Comparison of ENCODE assay signal across 30 mouse cellular contexts in genomic region chr4:46952562-46952961, GRCm38 (mm10). TPM values are rescaled to one million over a fixed set of nuclear protein-coding genes. Genes with fewer than 3 reads are reported as not detected.
"Had no signal": no experiment of that assay in that cellular context is flagged by ENCODE, and none has a peak within 500 bp of the region (broad histone marks: within the 10 kb centered on the region; RNA-seq: fewer than 3 reads in every experiment).

No protein-coding gene starts in this region.

- H3K4me3 ChIP-seq: embryonic facial prominence, embryonic 10.5 days; embryonic facial prominence, embryonic 12.5 days; embryonic facial prominence, embryonic 13.5 days; embryonic facial prominence, embryonic 15.5 days; erythroblast, embryonic 14.5 days; forebrain, embryonic 10.5 days; forebrain, embryonic 12.5 days; forebrain, embryonic 13.5 days; forebrain, embryonic 15.5 days; gastrocnemius, adult 2 months; heart, adult 2 months had no signal

- H3K9me3 ChIP-seq: embryonic facial prominence, embryonic 10.5 days; embryonic facial prominence, embryonic 12.5 days; embryonic facial prominence, embryonic 13.5 days; embryonic facial prominence, embryonic 15.5 days; forebrain, embryonic 10.5 days; forebrain, embryonic 12.5 days; forebrain, embryonic 13.5 days; forebrain, embryonic 15.5 days had no signal

- DNase-seq: cerebellum, adult 2 months; cerebellum, adult 8-10 months; cerebellum, adult 9-10 months; cerebellum, adult 9-11 months; cerebellum, postnatal 10 days; cerebellum, postnatal 14 days; cerebellum, postnatal 25 days; cerebellum, postnatal 36 days; embryo, embryonic 11 days; forebrain, postnatal 0 days; gastrocnemius, adult 2 months; gastrocnemius, postnatal 10 days; gastrocnemius, postnatal 14 days; gastrocnemius, postnatal 25 days; gastrocnemius, postnatal 36 days; heart, adult 11 months; heart, adult 18-20 months; heart, adult 2 months had no signal

- H3K27me3 ChIP-seq: embryonic facial prominence, embryonic 12.5 days; embryonic facial prominence, embryonic 13.5 days; embryonic facial prominence, embryonic 15.5 days; forebrain, embryonic 12.5 days; forebrain, embryonic 13.5 days; forebrain, embryonic 15.5 days had no signal

- H3K9ac ChIP-seq: embryonic facial prominence, embryonic 12.5 days; embryonic facial prominence, embryonic 13.5 days; embryonic facial prominence, embryonic 15.5 days; forebrain, embryonic 12.5 days; forebrain, embryonic 13.5 days; forebrain, embryonic 15.5 days; forebrain, postnatal 0 days had no signal

- ATAC-seq: forebrain, embryonic 13.5 days; forebrain, embryonic 14.5 days; forebrain, embryonic 15.5 days; forebrain, embryonic 16.5 days; forebrain, postnatal 0 days had no signal

- H3K36me3 ChIP-seq: embryonic facial prominence, embryonic 10.5 days; embryonic facial prominence, embryonic 12.5 days; embryonic facial prominence, embryonic 13.5 days; embryonic facial prominence, embryonic 15.5 days; forebrain, embryonic 10.5 days; forebrain, embryonic 12.5 days; forebrain, embryonic 15.5 days had no signal

- H3K4me1 ChIP-seq: embryonic facial prominence, embryonic 10.5 days; embryonic facial prominence, embryonic 12.5 days; embryonic facial prominence, embryonic 13.5 days; embryonic facial prominence, embryonic 15.5 days; forebrain, embryonic 10.5 days; forebrain, embryonic 12.5 days; forebrain, embryonic 13.5 days; forebrain, embryonic 15.5 days had no signal

- H3K27ac ChIP-seq: embryonic facial prominence, embryonic 10.5 days; embryonic facial prominence, embryonic 12.5 days; embryonic facial prominence, embryonic 13.5 days; embryonic facial prominence, embryonic 15.5 days; forebrain, embryonic 10.5 days; forebrain, embryonic 12.5 days; forebrain, embryonic 13.5 days; forebrain, embryonic 15.5 days; gastrocnemius, adult 2 months; heart, adult 2 months had no signal

- H3K4me2 ChIP-seq: embryonic facial prominence, embryonic 12.5 days; embryonic facial prominence, embryonic 13.5 days; embryonic facial prominence, embryonic 15.5 days; forebrain, embryonic 12.5 days; forebrain, embryonic 13.5 days; forebrain, embryonic 15.5 days had no signal

RNA-seq across cellular contexts. Expression of gene Gabbr2, which starts 39.1 kb away (rescaled TPM):
- total RNA-seq: granulocyte monocyte progenitor cell, adult 5-6 weeks; heart, adult 18-20 months had no signal
- polyA plus RNA-seq: erythroblast, embryonic 14.5 days had no signal
